Mouse (Mus musculus) stomach, embryonic 16.5 days (tissue): ENCODE data around the gene Trpm3. TPM values are rescaled to one million over a fixed set of nuclear protein-coding genes. Genes with fewer than 3 reads are reported as not detected.

ENCODE experiments used
- ATAC-seq: fragments of 200-750 bp; cut with Nextera tagmentation; 2 replicates; pipeline ENCODE4 v1.8.0; 2017; ENCODE audit warnings: moderate number of reproducible peaks, moderate TSS enrichment; ENCODE audit not compliant: insufficient read depth, low FRiP score
- H3K27ac ChIP-seq: fragments of 300-500 bp; sonication (generic); 2 replicates; pipeline ENCODE4 v1.5.1; 2014; ENCODE audit warnings: low read length
- H3K27me3 ChIP-seq: fragments of 300-500 bp; sonication (generic); 2 replicates; pipeline ENCODE4 v1.6.1; 2014; ENCODE audit warnings: low read length, control low read depth, mixed read lengths; ENCODE audit not compliant: control insufficient read depth, insufficient read depth
- H3K36me3 ChIP-seq: fragments of 300-500 bp; sonication (generic); 2 replicates; pipeline ENCODE4 v1.6.1; 2014; ENCODE audit warnings: low read length; ENCODE audit not compliant: control insufficient read depth, insufficient read depth
- H3K4me1 ChIP-seq: fragments of 300-500 bp; sonication (generic); 2 replicates; pipeline ENCODE4 v1.6.1; 2014; ENCODE audit warnings: low read length, control low read depth, mixed read lengths; ENCODE audit not compliant: control insufficient read depth, insufficient read depth
- H3K4me2 ChIP-seq: fragments of 300-500 bp; sonication (generic); 2 replicates; pipeline ENCODE4 v1.6.1; 2014; ENCODE audit warnings: low read depth, low read length, mixed read lengths
- H3K4me3 ChIP-seq: fragments of 300-500 bp; sonication (generic); replicated peaks from 2 replicates; pipeline ENCODE4 v1.5.1; 2014; ENCODE audit warnings: mild to moderate bottlenecking, low read length
- H3K9ac ChIP-seq: fragments of 300-500 bp; sonication (generic); 2 replicates; pipeline ENCODE4 v1.6.1; 2014; ENCODE audit warnings: low read length
- H3K9me3 ChIP-seq: fragments of 300-500 bp; sonication (generic); replicated peaks from 2 replicates; pipeline ENCODE4 v1.6.1; 2016; ENCODE audit warnings: low read length, control low read depth; ENCODE audit not compliant: control insufficient read depth
- WGBS: fragments of 180-500 bp; shearing (Covaris S2); extraction: QIAGEN DNeasy Blood & Tissue Kit; methylation state at CpG from one replicate; pipeline ENCODE4 v1.1.7; 2014; 5-methylcytosine and 5-hydroxymethylcytosine counted together
- polyA plus RNA-seq: library from polyadenylated mRNA; unstranded; fragments of >200 nt; fragmentation: Nextera tagmentation; extraction: Ambion mirVana; gene quantifications from 2 replicates; pipeline ENCODE4 v1.2.1, GENCODE M21; 2015

The Trpm3 gene
- polyA plus RNA-seq, 1 experiment from 2014 or later: 1.0 TPM

GRCm38 (mm10) chr19:22975801-22976200 is 837.0 kb downstream of the Trpm3 start:
- Histone ChIP-seq H3K4me2 (no peak overlapping the region), H3K9me3 (no peaks in the 10 kb centered on the region), H3K9ac (no peak overlapping the region), H3K27ac (no peak overlapping the region), H3K36me3 (no peaks in the 10 kb centered on the region), H3K4me1 (no peaks in the 10 kb centered on the region), H3K27me3 (no peaks in the 10 kb centered on the region), H3K4me3 (no peak overlapping the region)
- 82% methylated on average over 5 of the region's 5 CpGs for WGBS
- no peak for ATAC-seq

- ATAC-seq: no peak
- Histone ChIP-seq H3K4me1 (no peaks in the 10 kb centered on the region), H3K9me3 (no peaks in the 10 kb centered on the region), H3K4me3 (no peak overlapping the region), H3K9ac (no peak overlapping the region), H3K27me3 (no peaks in the 10 kb centered on the region), H3K27ac (no peak overlapping the region), H3K36me3 (no peaks in the 10 kb centered on the region), H3K4me2 (no peak overlapping the region)
- WGBS: 45% methylated on average over 5 of the region's 5 CpGs
These were observed 838.7 kb downstream of the Trpm3 start for GRCm38 (mm10) chr19:22977508-22977907.

GRCm38 (mm10) chr19:22978763-22979162 is 839.9 kb downstream of the Trpm3 start:
- Histone ChIP-seq H3K27ac (no peak overlapping the region), H3K27me3 (no peaks in the 10 kb centered on the region), H3K9me3 (no peaks in the 10 kb centered on the region), H3K4me2 (no peak overlapping the region), H3K4me1 (no peaks in the 10 kb centered on the region), H3K36me3 (no peaks in the 10 kb centered on the region), H3K4me3 (no peak overlapping the region), H3K9ac (no peak overlapping the region)
- 91% methylated on average over 7 of the region's 7 CpGs for WGBS
- ATAC-seq: no peak

- no peak overlapping the region for H3K27ac ChIP-seq
- no peaks in the 10 kb centered on the region for H3K27me3 ChIP-seq
- WGBS: 62% methylated on average over 1 of the region's 1 CpGs
- H3K36me3 ChIP-seq: no peaks in the 10 kb centered on the region
- no peak for ATAC-seq
- H3K4me2 ChIP-seq: no peak overlapping the region
- no peaks in the 10 kb centered on the region for H3K9me3 ChIP-seq
- no peaks in the 10 kb centered on the region for H3K4me1 ChIP-seq
- H3K4me3 ChIP-seq: no peak overlapping the region
- no peak overlapping the region for H3K9ac ChIP-seq
These were observed 840.3 kb downstream of the Trpm3 start for GRCm38 (mm10) chr19:22979191-22979590.

GRCm38 (mm10) chr19:22987914-22988313 is 849.1 kb downstream of the Trpm3 start:
- no peaks in the 10 kb centered on the region for H3K27me3 ChIP-seq

GRCm38 (mm10) chr19:22993946-22994345 is 855.1 kb downstream of the Trpm3 start:
- H3K9me3 ChIP-seq: no peaks in the 10 kb centered on the region
- H3K9ac ChIP-seq: no peak overlapping the region
- no peak overlapping the region for H3K4me2 ChIP-seq
- H3K36me3 ChIP-seq: no peaks in the 10 kb centered on the region
- no peak overlapping the region for H3K27ac ChIP-seq
- ATAC-seq: no peak
- no peaks in the 10 kb centered on the region for H3K27me3 ChIP-seq
- WGBS: 78% methylated on average over 4 of the region's 4 CpGs
- no peak overlapping the region for H3K4me3 ChIP-seq
- no peaks in the 10 kb centered on the region for H3K4me1 ChIP-seq

More at GRCm38 (mm10) chr19:22987914-22988313, 849.1 kb downstream of the Trpm3 start:
- Histone ChIP-seq H3K9ac (no peak overlapping the region), H3K4me3 (no peak overlapping the region), H3K4me2 (no peak overlapping the region), H3K9me3 (no peaks in the 10 kb centered on the region), H3K27ac (no peak overlapping the region), H3K36me3 (no peaks in the 10 kb centered on the region), H3K4me1 (no peaks in the 10 kb centered on the region)
- 94% methylated on average over 12 of the region's 12 CpGs for WGBS
- ATAC-seq: no peak

GRCm38 (mm10) chr19:22994531-22994930 is 855.7 kb downstream of the Trpm3 start:
- ATAC-seq: no peak
- H3K9me3 ChIP-seq: no peaks in the 10 kb centered on the region
- H3K4me1 ChIP-seq: no peaks in the 10 kb centered on the region
- WGBS: 90% methylated on average over 5 of the region's 5 CpGs
- H3K4me2 ChIP-seq: no peak overlapping the region
- H3K27me3 ChIP-seq: no peaks in the 10 kb centered on the region
- H3K9ac ChIP-seq: no peak overlapping the region
- no peak overlapping the region for H3K27ac ChIP-seq
- no peaks in the 10 kb centered on the region for H3K36me3 ChIP-seq
- H3K4me3 ChIP-seq: no peak overlapping the region

GRCm38 (mm10) chr19:23000293-23000692 is 861.4 kb downstream of the Trpm3 start:
- no peaks in the 10 kb centered on the region for H3K9me3 ChIP-seq
- H3K36me3 ChIP-seq: no peaks in the 10 kb centered on the region
- no peak overlapping the region for H3K27ac ChIP-seq
- ATAC-seq: no peak
- H3K4me1 ChIP-seq: no peaks in the 10 kb centered on the region
- H3K4me2 ChIP-seq: no peak overlapping the region
- WGBS: 92% methylated on average over 1 of the region's 1 CpGs
- H3K27me3 ChIP-seq: no peaks in the 10 kb centered on the region
- H3K4me3 ChIP-seq: no peak overlapping the region
- H3K9ac ChIP-seq: no peak overlapping the region

- H3K4me2 ChIP-seq: no peak overlapping the region
- no peak overlapping the region for H3K9ac ChIP-seq
- H3K9me3 ChIP-seq: no peaks in the 10 kb centered on the region
- no peaks in the 10 kb centered on the region for H3K4me1 ChIP-seq
- H3K36me3 ChIP-seq: no peaks in the 10 kb centered on the region
- whole genome bisulfite sequencing: 27% methylated on average over 8 of the region's 8 CpGs
- no peak overlapping the region for H3K4me3 ChIP-seq
- H3K27ac ChIP-seq: no peak overlapping the region
- H3K27me3 ChIP-seq: no peaks in the 10 kb centered on the region
- ATAC-seq: no peak
These were observed 865.0 kb downstream of the Trpm3 start for GRCm38 (mm10) chr19:23003861-23004260.

- ATAC-seq: no peak
- Histone ChIP-seq H3K4me2 (no peak overlapping the region), H3K9ac (no peak overlapping the region), H3K27me3 (no peaks in the 10 kb centered on the region), H3K4me3 (no peak overlapping the region), H3K4me1 (no peaks in the 10 kb centered on the region), H3K27ac (no peak overlapping the region), H3K36me3 (no peaks in the 10 kb centered on the region), H3K9me3 (no peaks in the 10 kb centered on the region)
- WGBS: 89% methylated on average over 7 of the region's 7 CpGs
These were observed 867.0 kb downstream of the Trpm3 start for GRCm38 (mm10) chr19:23005851-23006250.
